Mouse (Mus musculus) embryo, embryonic 11 days (tissue): ENCODE data around the gene Clip1.
"Not testable (repeated sequence)": the region's sequence is repeated elsewhere in the genome, so short reads cannot be mapped to it uniquely, and the experiment has no call there.

Experiments used
- DNase-seq: peaks from one replicate; pipeline ENCODE4 v3.0.0-alpha.2; 2015

Gene Clip1

GRCm38 (mm10) chr5:123684221-123685144 is at the start of gene Clip1:
Clip1 (minus strand) TSS chr5:123684618.
- peak; percentile 84 for DNase-seq

GRCm38 (mm10) chr5:123730981-123731380 is 46.6 kb upstream of the Clip1 start:
- no peak for DNase-seq

- DNase-seq: not testable (repeated sequence)
Observed at GRCm38 (mm10) chr5:123723816-123724215, 39.4 kb upstream of the Clip1 start.

GRCm38 (mm10) chr5:123720328-123721311 is 36.2 kb upstream of the Clip1 start, which contains the start of gene Zcchc8:
Zcchc8 (minus strand) TSS chr5:123721100.
- DNase-seq: peak; percentile 98

GRCm38 (mm10) chr5:123714622-123715021 is 30.2 kb upstream of the Clip1 start:
- no peak for DNase-seq

GRCm38 (mm10) chr5:123713782-123714181 is 29.4 kb upstream of the Clip1 start:
- no peak for DNase-seq

GRCm38 (mm10) chr5:123709571-123709970 is 25.2 kb upstream of the Clip1 start:
- no peak for DNase-seq

GRCm38 (mm10) chr5:123708598-123708997 is 24.2 kb upstream of the Clip1 start:
- no peak for DNase-seq

GRCm38 (mm10) chr5:123700625-123701024 is 16.2 kb upstream of the Clip1 start:
- DNase-seq: no peak

GRCm38 (mm10) chr5:123699198-123699597 is 14.8 kb upstream of the Clip1 start:
- DNase-seq: peak; percentile 85

GRCm38 (mm10) chr5:123696961-123697360 is 12.5 kb upstream of the Clip1 start:
- DNase-seq: no peak

- DNase-seq: no peak
Observed at GRCm38 (mm10) chr5:123696244-123696643, 11.8 kb upstream of the Clip1 start.

- DNase-seq: no peak
Observed at GRCm38 (mm10) chr5:123694468-123694867, 10.1 kb upstream of the Clip1 start.

- DNase-seq: peak; percentile 77
Observed at GRCm38 (mm10) chr5:123683377-123684220, 819 bp downstream of the Clip1 start.

GRCm38 (mm10) chr5:123683043-123683376 is 1.4 kb downstream of the Clip1 start:
- DNase-seq: peak; percentile 61

- no peak for DNase-seq
Observed at GRCm38 (mm10) chr5:123682372-123682771, 2.0 kb downstream of the Clip1 start.

- no peak for DNase-seq
Observed at GRCm38 (mm10) chr5:123679546-123680263, 4.7 kb downstream of the Clip1 start.

- DNase-seq: no peak
Observed at GRCm38 (mm10) chr5:123679106-123679505, 5.3 kb downstream of the Clip1 start.

GRCm38 (mm10) chr5:123675717-123676116 is 8.7 kb downstream of the Clip1 start:
- DNase-seq: no peak

- DNase-seq: no peak
Observed at GRCm38 (mm10) chr5:123675221-123675620, 9.2 kb downstream of the Clip1 start.

- DNase-seq: no peak
Observed at GRCm38 (mm10) chr5:123671473-123671820, 13.0 kb downstream of the Clip1 start.
